Mouse (Mus musculus): ENCODE results near the gene Ctdsp1.
A peak's percentile ranks its signal among the peaks of the same experiment; 100 is the strongest.
"Not testable (repeated sequence)": the region's sequence is repeated elsewhere in the genome, so short reads cannot be mapped to it uniquely, and the experiment has no call there.

Ctdsp1 gene

DNA sequence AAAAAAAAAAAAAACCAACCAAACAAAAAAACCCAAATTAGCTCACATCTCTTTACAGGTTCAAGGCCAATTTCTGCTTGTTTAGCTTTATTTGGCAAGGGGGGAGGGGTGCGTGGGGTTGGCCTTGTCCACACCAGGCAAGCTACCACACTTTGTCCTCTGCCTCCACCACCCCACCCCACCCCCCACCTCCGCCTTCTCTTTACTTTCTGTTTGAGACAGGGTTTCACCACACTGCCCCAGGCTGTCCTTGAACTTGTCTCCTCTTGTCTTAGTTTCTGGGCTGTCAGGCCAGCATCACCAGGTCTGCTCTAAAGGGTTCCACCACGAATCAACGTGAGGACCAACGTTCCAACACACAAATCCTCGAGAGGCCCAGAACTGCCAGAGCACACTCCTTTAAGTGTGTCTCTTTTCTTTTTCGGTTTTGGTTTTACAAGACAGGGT lies 12.2 kb upstream of the Ctdsp1 start:
- DNase-seq (ENCODE audit: low spot score) = no peak

DNA sequence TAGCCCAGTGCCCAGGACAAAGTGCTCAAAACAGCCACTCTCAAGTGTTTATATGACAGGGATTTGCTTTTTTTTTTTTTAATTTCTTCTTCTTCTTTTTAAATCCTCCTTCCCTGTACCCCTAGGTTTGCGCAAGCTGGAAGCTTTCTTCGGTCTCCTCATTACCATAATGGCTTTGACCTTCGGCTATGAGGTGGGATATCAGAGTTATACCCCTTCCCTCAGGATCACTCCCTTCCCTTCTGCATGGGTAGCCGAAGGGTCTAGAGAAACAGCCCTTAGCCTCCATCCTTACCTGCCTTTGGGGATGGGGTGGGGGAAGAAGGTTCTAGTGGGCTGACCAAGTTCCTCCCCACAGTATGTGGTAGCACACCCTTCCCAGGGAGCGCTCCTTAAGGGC lies 10.8 kb upstream of the Ctdsp1 start:
- DNase-seq (ENCODE audit: low spot score) = no peak

DNA sequence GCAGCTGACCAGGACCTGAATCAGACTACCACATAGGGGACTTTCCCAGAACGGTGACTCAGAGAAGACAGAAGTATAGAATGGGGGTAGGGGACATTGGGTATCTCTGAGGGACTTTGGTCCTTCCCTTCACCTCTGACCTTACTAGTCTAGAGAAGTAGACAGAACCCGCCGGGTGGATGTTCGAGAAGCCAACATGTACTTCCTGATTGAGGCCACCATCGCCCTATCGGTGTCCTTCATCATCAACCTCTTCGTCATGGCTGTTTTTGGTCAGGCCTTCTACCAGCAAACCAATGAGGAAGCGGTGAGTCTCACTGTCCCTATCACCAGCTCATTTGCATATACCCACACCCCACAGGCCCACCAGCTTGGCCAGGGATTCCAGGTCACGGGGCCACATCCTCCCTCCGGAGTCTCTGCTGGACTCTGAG lies 9.7 kb upstream of the Ctdsp1 start:
- DNase-seq (ENCODE audit: low spot score) = no peak

DNA sequence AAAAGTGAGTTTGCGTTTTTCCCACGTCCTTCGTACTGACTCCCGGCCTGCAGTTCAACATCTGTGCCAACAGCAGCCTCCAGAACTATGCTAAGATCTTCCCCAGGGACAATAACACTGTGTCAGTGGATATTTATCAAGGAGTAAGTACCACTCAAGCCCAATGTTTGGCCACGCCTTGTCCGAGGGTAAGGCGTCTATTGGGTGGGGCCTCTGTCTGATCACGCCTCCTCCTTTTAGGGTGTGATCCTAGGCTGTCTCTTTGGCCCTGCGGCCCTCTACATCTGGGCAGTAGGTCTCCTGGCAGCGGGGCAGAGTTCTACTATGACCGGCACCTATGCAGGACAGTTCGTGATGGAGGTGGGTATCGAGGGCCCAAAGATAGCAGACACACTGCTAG lies 7.9 kb upstream of the Ctdsp1 start:
- no peak for DNase-seq (ENCODE audit: low spot score)

DNA sequence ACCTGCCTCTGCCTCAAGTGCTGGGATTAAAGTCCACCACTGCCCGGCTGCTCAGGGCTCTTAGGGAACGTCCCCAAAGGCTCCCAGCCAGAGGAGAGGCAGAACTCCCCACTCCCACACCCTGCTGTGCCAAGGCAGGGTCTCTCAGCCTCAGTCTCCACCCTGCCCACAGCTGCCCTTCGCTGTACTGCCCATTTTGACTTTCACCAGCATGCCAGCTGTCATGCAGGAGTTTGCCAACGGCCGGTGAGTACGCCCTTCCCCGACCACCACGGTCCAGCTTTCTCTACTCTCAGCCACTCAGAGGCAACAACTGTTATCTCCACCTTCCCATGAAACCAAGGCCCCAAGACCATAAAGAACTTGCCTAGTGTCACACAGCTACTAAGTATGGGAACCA lies 6.8 kb upstream of the Ctdsp1 start:
- DNase-seq (ENCODE audit: low spot score) = no peak

GRCm38 (mm10) chr1:74385064-74385463 lies 6.2 kb upstream of the Ctdsp1 start:
- no peak for DNase-seq (ENCODE audit: low spot score)

GRCm38 (mm10) chr1:74385531-74385930 lies 5.8 kb upstream of the Ctdsp1 start:
- no peak for DNase-seq (ENCODE audit: low spot score)

DNA sequence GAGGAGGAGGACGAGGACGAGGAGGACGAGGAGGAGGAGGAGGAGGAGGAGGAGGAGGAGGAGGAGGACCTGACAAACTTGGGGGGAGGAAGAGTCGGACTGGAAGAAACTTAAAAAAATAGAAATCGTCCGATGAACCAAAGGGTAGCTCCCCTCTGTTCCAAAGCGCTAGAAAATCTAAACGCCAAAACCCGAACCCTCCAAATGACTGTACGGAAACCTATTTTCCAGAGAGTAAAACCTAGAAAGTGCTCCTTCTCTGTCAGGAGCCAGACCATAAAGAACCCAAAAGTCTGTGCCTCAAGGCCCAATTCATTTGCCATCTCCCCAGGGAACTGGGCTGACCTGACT lies 5.0 kb upstream of the Ctdsp1 start:
- no peak for DNase-seq (ENCODE audit: low spot score)

DNA sequence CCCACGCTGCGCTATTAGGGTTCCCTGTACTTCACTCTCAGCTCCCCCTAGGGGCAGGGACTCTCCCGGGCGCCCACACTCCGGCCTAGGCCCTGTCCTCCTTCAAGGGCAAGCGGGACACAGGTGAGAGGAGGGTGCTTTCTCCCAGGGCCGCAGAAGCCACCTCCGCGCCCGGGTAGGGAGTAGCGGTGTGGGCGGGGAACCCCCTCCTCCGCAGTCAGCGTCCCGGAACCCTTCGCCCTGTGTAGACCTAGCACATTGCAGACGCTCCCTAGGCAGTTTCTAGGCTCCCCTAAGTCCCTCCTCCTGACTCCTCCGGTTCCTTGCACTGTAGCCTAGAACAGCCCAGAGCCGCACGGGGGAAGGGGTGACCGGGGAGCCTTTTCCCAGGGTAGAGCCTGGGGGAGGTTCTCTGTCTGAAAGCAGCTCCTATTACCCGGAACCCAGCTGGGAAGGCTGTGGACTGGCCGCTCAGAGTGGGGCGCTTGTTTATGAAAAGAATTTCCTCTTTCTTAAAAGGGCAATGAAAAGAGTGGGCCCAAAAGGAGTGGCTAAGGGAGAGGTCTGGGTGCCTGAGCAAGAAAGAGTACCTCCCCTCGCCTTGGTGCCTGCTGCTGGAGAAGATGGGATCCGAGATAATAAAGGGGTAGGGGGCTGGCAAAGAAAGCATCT lies 4.5 kb upstream of the Ctdsp1 start:
- peak; percentile 94 for DNase-seq (ENCODE audit: low spot score)

- DNase-seq (ENCODE audit: low spot score) = no peak
These were observed 3.8 kb upstream of the Ctdsp1 start for GRCm38 (mm10) chr1:74387386-74387988.

GRCm38 (mm10) chr1:74388398-74388920 lies 2.9 kb upstream of the Ctdsp1 start:
- DNase-seq (ENCODE audit: low spot score) = no peak

DNA sequence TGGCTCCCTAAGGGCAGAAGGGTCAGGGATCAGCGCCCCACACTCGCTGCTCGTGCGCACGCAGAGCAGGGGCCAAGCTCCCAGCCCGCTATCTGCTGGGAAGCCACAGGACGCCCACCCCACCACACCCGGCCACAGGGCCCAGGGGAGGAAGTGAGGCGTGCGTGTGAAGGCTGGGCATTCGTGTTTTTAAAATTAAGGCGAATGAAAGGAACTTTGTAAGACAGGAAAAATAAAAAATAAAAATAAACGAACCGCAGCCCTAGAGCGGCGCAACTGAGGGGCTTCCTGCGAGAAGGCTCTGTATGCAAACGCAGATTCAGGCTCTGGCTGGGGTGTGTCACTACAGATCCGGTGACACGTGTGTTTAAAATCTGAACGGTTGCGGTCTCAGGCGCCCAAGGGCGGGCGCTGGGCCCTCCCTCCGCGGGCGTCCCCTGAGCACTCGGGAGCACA lies 1.4 kb upstream of the Ctdsp1 start:
- no peak for DNase-seq (ENCODE audit: low spot score)

- DNase-seq (ENCODE audit: low spot score) = no peak
These were observed 912 bp upstream of the Ctdsp1 start for GRCm38 (mm10) chr1:74390287-74390906.

DNA sequence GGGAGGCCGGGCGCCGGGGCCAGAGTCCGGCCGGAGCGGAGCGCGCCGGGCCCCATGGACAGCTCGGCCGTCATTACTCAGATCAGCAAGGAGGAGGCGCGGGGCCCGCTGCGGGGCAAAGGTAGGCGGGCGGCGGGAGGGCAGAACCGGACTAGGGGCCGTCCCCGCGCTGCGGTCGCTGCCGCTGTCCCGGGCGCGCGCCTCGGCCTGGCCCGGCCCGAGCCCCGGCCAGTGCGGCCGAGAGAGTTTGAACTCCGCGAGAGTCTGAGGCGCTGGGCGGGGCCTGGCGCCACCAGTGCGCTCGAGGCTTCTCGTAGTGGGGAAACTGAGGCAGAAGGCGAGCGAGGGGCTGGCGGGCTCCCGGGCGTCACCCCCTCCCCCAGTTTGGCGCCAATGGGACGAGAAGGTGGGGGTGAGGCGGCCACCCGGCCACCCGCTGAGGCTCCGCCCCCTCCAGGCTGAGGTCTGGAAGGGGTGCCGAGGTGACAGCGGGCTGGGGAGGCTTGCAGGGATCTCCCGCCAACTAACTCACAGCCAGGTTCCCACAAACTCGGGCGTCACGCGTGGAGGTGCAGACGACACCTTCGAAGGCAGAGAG lies 634 bp downstream of the Ctdsp1 start:
- DNase-seq (ENCODE audit: low spot score) = peak; percentile 57

DNA sequence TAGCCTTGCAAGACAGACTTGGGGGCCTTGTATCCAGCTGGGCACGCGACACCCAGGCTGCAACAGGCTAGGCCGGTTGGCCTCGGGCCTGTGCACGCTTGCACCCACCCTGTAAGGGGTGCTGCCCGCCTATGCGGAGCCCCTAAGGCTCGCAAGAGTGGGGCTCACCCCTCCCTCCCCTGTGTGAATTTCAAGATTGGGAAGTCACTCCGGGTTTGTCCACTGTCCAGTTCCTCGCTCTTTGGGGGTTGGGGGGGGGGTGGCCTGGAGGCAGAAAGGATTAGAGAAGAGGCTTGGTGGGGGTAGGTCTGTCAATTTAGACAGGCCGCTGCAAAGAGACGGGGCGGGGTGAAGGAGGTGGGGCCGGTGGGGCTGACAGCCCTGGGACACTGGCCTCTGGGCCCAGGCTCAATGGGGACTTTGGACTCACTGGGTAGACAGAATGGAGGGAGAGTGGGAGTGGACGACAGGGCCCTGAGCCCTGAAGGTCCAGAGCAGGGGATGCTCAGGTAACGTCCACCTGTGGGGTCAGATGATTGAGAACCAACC lies 1.2 kb downstream of the Ctdsp1 start:
- no peak for DNase-seq (ENCODE audit: low spot score)

- no peak for DNase-seq (ENCODE audit: low spot score)
These were observed 1.7 kb downstream of the Ctdsp1 start for GRCm38 (mm10) chr1:74393010-74393409.

- no peak for DNase-seq (ENCODE audit: low spot score)
These were observed 2.4 kb downstream of the Ctdsp1 start for GRCm38 (mm10) chr1:74393697-74394096.

DNA sequence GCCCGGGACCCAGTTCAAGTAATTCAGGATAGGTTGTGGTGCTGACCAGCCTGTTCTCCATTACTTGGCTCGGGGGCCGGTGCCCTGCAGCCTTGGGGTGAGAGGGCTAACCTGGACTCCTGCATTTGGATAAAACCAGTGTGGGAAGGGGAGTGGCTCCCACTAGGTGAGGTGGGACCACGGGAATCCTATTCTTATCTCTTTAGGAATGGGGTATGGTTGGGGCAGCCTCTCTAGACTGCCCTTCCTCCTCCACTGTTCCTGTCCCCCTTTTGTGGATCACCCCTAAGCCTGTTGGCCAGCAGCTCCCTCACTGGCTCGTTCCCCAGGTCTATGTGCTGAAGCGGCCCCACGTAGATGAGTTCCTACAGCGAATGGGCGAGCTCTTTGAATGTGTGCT lies 3.0 kb downstream of the Ctdsp1 start:
- no peak for DNase-seq (ENCODE audit: low spot score)

DNA sequence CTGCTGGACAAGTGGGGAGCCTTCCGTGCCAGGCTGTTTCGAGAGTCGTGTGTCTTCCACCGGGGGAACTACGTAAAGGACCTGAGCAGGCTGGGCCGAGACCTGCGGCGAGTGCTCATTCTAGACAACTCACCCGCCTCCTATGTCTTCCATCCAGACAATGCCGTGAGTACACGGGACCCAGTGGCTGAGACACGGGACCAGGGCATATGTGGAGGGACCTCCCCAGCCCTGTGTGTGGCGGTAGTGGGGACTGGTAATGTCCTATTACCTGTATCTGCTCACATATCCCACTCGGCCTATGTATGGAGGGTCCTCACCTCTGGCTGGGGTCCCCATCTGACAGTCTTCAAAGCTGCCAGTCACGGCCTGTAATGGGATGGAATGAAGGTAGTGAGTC lies 3.5 kb downstream of the Ctdsp1 start:
- DNase-seq (ENCODE audit: low spot score) = no peak

DNA sequence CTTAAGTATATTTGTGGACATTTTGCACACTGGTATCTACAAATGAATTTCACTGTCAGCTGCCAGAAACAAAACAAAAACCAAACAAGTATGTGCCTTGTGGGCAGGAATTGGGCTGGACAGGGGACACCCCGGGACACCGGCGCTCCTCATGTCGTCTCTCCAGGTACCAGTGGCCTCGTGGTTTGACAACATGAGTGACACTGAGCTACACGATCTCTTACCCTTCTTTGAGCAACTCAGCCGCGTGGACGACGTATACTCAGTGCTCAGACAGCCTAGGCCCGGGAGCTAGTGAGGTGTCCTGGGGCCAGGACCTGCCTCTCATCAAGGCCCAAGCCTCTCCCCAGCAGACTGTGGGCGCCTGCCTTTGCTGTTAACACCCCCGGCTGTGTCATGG lies 4.0 kb downstream of the Ctdsp1 start:
- DNase-seq (ENCODE audit: low spot score) = no peak

DNA sequence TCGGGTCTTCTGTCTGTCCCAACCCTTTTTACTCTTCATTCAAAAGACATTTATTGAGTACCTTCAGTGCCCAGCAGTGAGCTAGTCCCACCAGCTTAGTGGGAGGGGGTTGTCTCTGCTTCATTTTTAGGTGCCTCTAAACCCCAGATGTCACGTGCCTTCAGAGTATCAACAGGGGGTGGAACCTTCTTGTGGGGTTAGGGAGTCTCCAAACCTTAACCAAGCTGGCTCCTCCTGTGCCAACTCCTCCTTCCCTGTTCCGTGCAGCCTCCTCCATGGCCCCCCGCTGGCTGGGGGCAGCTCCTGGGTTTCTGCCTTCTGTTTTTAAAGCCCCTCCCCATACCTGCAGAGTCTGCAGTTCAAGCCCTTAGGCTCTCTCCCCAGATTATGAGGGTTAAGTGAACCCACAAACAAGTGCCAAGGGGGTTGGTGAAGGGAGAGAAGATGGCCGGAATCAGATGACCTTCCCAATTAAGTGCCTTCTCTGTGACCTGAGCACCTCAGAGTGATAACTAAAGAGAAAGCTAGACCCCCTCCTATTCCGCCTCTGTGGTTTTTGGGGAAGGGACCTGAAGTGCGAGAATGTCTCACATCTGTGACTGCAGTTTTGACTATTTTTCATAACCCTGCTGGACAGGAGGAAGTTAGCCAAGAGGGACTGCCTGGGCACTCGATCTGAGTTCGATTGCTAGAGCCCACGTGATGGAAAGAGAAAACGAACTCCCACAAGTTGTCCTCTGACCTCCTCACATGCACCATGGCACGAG lies 5.3 kb downstream of the Ctdsp1 start:
- not testable (repeated sequence) for DNase-seq (ENCODE audit: low spot score)
